ENCODE assay signal across 10 mouse cellular contexts in genomic region chr3:103145791-103146190, GRCm38 (mm10).
"Had no signal": no experiment of that assay in that cellular context is flagged by ENCODE, and none has a peak within 500 bp of the region (broad histone marks: within the 10 kb centered on the region; RNA-seq: fewer than 3 reads in every experiment).

No protein-coding gene starts in this region.

- DNase-seq: layer of hippocampus, adult 9-11 months; layer of hippocampus, postnatal 36 days; left cerebral cortex, postnatal 4 days; lung, adult 18-20 months; right cerebral cortex, postnatal 14 days; thymus, adult 2 months; thymus, postnatal 36 days had no signal

- H3K27me3 ChIP-seq: midbrain, embryonic 13.5 days had no signal

- ATAC-seq: midbrain, embryonic 13.5 days had no signal

- H3K36me3 ChIP-seq: midbrain, embryonic 13.5 days had no signal

- H3K9ac ChIP-seq: liver, embryonic 14.5 days; midbrain, embryonic 13.5 days had no signal

- H3K4me3 ChIP-seq: midbrain, embryonic 13.5 days had no signal

- H3K4me2 ChIP-seq: midbrain, embryonic 13.5 days had no signal

- H3K27ac ChIP-seq: kidney, postnatal 0 days; liver, embryonic 14.5 days; midbrain, embryonic 13.5 days had no signal

- H3K9me3 ChIP-seq: midbrain, embryonic 13.5 days had no signal
